Mouse (Mus musculus): Measurements from ENCODE around the gene Prss42.

DNA sequence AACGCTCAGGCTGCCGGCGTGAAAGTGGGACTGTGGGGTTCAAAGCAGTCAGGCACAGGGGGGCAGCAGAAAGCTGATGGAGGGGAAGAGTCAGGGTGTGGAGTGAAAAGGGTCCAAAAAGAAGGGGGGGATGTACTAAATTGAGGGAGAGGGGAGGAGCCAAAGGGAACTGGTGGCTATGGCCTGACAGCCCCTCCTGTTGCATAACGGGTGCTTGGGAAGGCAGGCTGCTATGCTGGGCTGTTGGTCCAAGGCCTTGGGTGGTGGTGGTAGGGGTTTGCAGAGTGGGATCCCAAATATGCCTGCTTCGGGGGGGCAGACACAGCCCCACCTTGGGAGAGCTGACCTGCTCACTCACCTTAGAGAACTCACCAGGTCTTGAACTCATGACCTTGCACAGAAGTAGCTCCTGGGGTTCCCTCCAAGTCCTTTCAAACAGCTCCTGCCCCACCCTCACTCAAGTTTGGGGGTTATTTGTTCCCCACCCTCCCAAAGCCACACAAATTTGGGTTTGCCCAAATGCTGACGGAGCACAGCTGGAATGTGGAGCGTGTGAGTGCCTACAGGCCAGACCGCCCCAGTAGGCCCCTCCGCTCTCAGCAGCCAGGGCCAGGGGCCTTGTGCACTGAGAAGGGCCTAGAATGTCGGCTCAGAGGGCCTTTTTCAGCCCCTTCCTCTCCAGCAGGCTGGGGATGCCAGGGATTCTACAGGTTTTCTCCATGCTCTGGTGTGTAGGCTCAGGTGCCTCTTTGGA, 22.5 kb upstream of the Prss42 start:
- TF ChIP-seq CTCF (IDR thresholded peaks at IDR 0.05 in 2 of 3, conservative IDR thresholded peaks at IDR 0.05 in 1 of 3; ENCODE audit: control insufficient read depth in 1 of 3, insufficient read depth in 1 of 3, low read depth in 2 of 3, low read length in 3 of 3, poor library complexity in 1 of 3, severe bottlenecking in 1 of 3) (no peak), POLR2A (IDR thresholded peaks at IDR 0.05; ENCODE audit: control insufficient read depth in 1 of 2, insufficient read depth in 1 of 2, low read depth in 1 of 2, low read length in 2 of 2, poor library complexity in 1 of 2) (no peak), GATA1 (IDR thresholded peaks at IDR 0.05; ENCODE audit: low read depth, low read length) (no peak)
